Mouse (Mus musculus) lung, embryonic 15.5 days (tissue): ENCODE results near the gene Ptpn18. TPM values are rescaled to one million over a fixed set of nuclear protein-coding genes. Genes with fewer than 3 reads are reported as not detected.
"Not testable (repeated sequence)": the region's sequence is repeated elsewhere in the genome, so short reads cannot be mapped to it uniquely, and the experiment has no call there.

Experiments
- ATAC-seq: fragments of 200-750 bp; cut with Nextera tagmentation; 2 replicates; pipeline ENCODE4 v1.8.0; 2017; ENCODE audit warnings: moderate number of reproducible peaks, borderline replicate concordance; ENCODE audit not compliant: low FRiP score, low TSS enrichment; ENCODE audit errors: extremely low read depth
- H3K27ac ChIP-seq: fragments of 300-500 bp; sonication (generic); 2 replicates; pipeline ENCODE4 v1.5.1; 2015; ENCODE audit warnings: moderate library complexity, mild to moderate bottlenecking, inconsistent platforms
- H3K27me3 ChIP-seq: fragments of 300-500 bp; sonication (generic); 2 replicates; pipeline ENCODE4 v1.6.1; 2015; ENCODE audit warnings: inconsistent platforms
- H3K36me3 ChIP-seq: fragments of 300-500 bp; sonication (generic); 2 replicates; pipeline ENCODE4 v1.6.1; 2015; ENCODE audit warnings: inconsistent platforms
- H3K4me1 ChIP-seq: fragments of 300-500 bp; sonication (generic); 2 replicates; pipeline ENCODE4 v1.6.1; 2015; ENCODE audit warnings: inconsistent platforms
- H3K4me2 ChIP-seq: fragments of 300-500 bp; sonication (generic); 2 replicates; pipeline ENCODE4 v1.6.1; 2015; ENCODE audit warnings: inconsistent platforms, mild to moderate bottlenecking, moderate library complexity
- H3K4me3 ChIP-seq: fragments of 300-500 bp; sonication (generic); 2 replicates; pipeline ENCODE4 v1.5.1; 2015; ENCODE audit warnings: mild to moderate bottlenecking, inconsistent platforms
- H3K9ac ChIP-seq: fragments of 300-500 bp; sonication (generic); 2 replicates; pipeline ENCODE4 v1.6.1; 2015; ENCODE audit warnings: inconsistent platforms
- H3K9me3 ChIP-seq: fragments of 300-500 bp; sonication (generic); 2 replicates; pipeline ENCODE4 v1.6.1; 2016; ENCODE audit warnings: inconsistent platforms
- WGBS: fragments of 180-500 bp; shearing (Covaris S2); methylation state at CpG from one replicate; pipeline ENCODE4 v1.1.7; 2015; 5-methylcytosine and 5-hydroxymethylcytosine counted together
- polyA plus RNA-seq: library from polyadenylated mRNA; unstranded; fragments of >200 nt; fragmentation: Nextera tagmentation; extraction: Ambion mirVana; gene quantifications from 2 replicates; pipeline ENCODE4 v1.2.1, GENCODE M21; 2015

Ptpn18 gene
- polyA plus RNA-seq, 1 experiment from 2014 or later: 41.4 TPM

GRCm38 (mm10) chr1:34436374-34436773 is 23.2 kb upstream of the Ptpn18 start:
- Histone ChIP-seq H3K36me3 (no peaks in the 10 kb centered on the region; the same call in 1 of the 2 replicates), H3K4me3 (no peak overlapping the region), H3K4me2 (no peak overlapping the region), H3K27me3 (no peaks in the 10 kb centered on the region), H3K4me1 (peaks cover 37% of the 10 kb centered on the region), H3K9ac (no peak overlapping the region), H3K9me3 (peaks cover 4% of the 10 kb centered on the region; the same call in 1 of the 2 replicates), H3K27ac (no peak overlapping the region)
- WGBS: 84% methylated on average over 3 of the region's 3 CpGs
- ATAC-seq: no peak

GRCm38 (mm10) chr1:34437366-34437765 is 22.2 kb upstream of the Ptpn18 start:
- not testable (repeated sequence) for H3K9ac ChIP-seq, H3K4me2 ChIP-seq, H3K27ac ChIP-seq, ATAC-seq, H3K36me3 ChIP-seq, H3K4me3 ChIP-seq, H3K27me3 ChIP-seq, H3K9me3 ChIP-seq
- H3K4me1 ChIP-seq: peaks cover 37% of the 10 kb centered on the region
- 90% methylated on average over 8 of the region's 8 CpGs for WGBS

GRCm38 (mm10) chr1:34438381-34439051 is 21.0 kb upstream of the Ptpn18 start:
- Histone ChIP-seq H3K4me2 (peak overlapping the region; percentile 69), H3K4me3 (peak overlapping the region; percentile 71), H3K4me1 (peaks cover 29% of the 10 kb centered on the region), H3K9ac (no peak overlapping the region; the same call in 1 of the 2 replicates), H3K9me3 (no peaks in the 10 kb centered on the region), H3K36me3 (peaks cover 15% of the 10 kb centered on the region), H3K27me3 (no peaks in the 10 kb centered on the region), H3K27ac (no peak overlapping the region)
- ATAC-seq: no peak
- 39% methylated on average over 14 of the region's 20 CpGs for WGBS

- peaks cover 24% of the 10 kb centered on the region for H3K36me3 ChIP-seq
- ATAC-seq: peak; percentile 96
- under 1% methylated on average over 48 of the region's 48 CpGs for WGBS
These were observed 20.2 kb upstream of the Ptpn18 start, which contains the start of the genes Ccdc115 and Imp4 for GRCm38 (mm10) chr1:34439215-34439960. TSS of gene Ccdc115 (minus strand) at chr1:34439672. TSS of gene Imp4 (plus strand) at chr1:34439851.

GRCm38 (mm10) chr1:34439961-34440630 is 19.5 kb upstream of the Ptpn18 start:
- Histone ChIP-seq H3K27ac (peak overlapping the region; percentile 69), H3K27me3 (no peaks in the 10 kb centered on the region), H3K9me3 (no peaks in the 10 kb centered on the region), H3K4me1 (peaks cover 21% of the 10 kb centered on the region), H3K4me3 (peak overlapping the region; percentile 71), H3K4me2 (peak overlapping the region; percentile 67), H3K9ac (peak overlapping the region; percentile 59), H3K36me3 (peaks cover 31% of the 10 kb centered on the region)
- WGBS: 7% methylated on average over 31 of the region's 31 CpGs
- peak; percentile 52 for ATAC-seq

More at GRCm38 (mm10) chr1:34439215-34439960, 20.2 kb upstream of the Ptpn18 start, which contains the start of the genes Ccdc115 and Imp4:
- Histone ChIP-seq H3K4me1 (peaks cover 23% of the 10 kb centered on the region), H3K27ac (peak within 1 kb of the TSS; percentile 69), H3K4me2 (peak within 1 kb of the TSS; percentile 69), H3K27me3 (no peaks in the 10 kb centered on the region), H3K4me3 (peak within 1 kb of the TSS; percentile 71), H3K9ac (peak within 1 kb of the TSS; percentile 59), H3K9me3 (no peaks in the 10 kb centered on the region)

GRCm38 (mm10) chr1:34443124-34443523 is 16.4 kb upstream of the Ptpn18 start:
- Histone ChIP-seq H3K4me3 (no peak overlapping the region), H3K4me1 (peaks cover 12% of the 10 kb centered on the region), H3K9ac (no peak overlapping the region), H3K9me3 (no peaks in the 10 kb centered on the region), H3K27ac (no peak overlapping the region), H3K27me3 (no peaks in the 10 kb centered on the region), H3K36me3 (peaks cover 46% of the 10 kb centered on the region), H3K4me2 (no peak overlapping the region)
- 87% methylated on average over 6 of the region's 6 CpGs for WGBS
- ATAC-seq: no peak

- Histone ChIP-seq H3K4me3 (no peak overlapping the region), H3K27ac (no peak overlapping the region), H3K9me3 (no peaks in the 10 kb centered on the region), H3K27me3 (peaks cover 31% of the 10 kb centered on the region), H3K4me1 (peaks cover 9% of the 10 kb centered on the region; the same call in 1 of the 2 replicates), H3K9ac (no peak overlapping the region), H3K36me3 (no peaks in the 10 kb centered on the region), H3K4me2 (no peak overlapping the region)
- 31% methylated on average over 8 of the region's 8 CpGs for WGBS
- no peak for ATAC-seq
These were observed 1.1 kb upstream of the Ptpn18 start for GRCm38 (mm10) chr1:34458431-34458830.

- ATAC-seq: no peak; the same call in 1 of the 2 replicates
- peak overlapping the region; percentile 27 for H3K27ac ChIP-seq
These were observed 489 bp downstream of the Ptpn18 start for GRCm38 (mm10) chr1:34460061-34460441.

GRCm38 (mm10) chr1:34462766-34463165 is 3.2 kb downstream of the Ptpn18 start:
- Histone ChIP-seq H3K36me3 (no peaks in the 10 kb centered on the region), H3K4me1 (peaks cover 11% of the 10 kb centered on the region), H3K9ac (no peak overlapping the region), H3K4me2 (no peak overlapping the region), H3K9me3 (no peaks in the 10 kb centered on the region), H3K27me3 (peaks cover 29% of the 10 kb centered on the region), H3K4me3 (no peak overlapping the region), H3K27ac (no peak overlapping the region)
- ATAC-seq: no peak
- WGBS: 21% methylated on average over 6 of the region's 7 CpGs

More at GRCm38 (mm10) chr1:34460061-34460441, 489 bp downstream of the Ptpn18 start:
- H3K9me3 ChIP-seq: no peaks in the 10 kb centered on the region
- peak overlapping the region; percentile 38 for H3K9ac ChIP-seq
- H3K4me2 ChIP-seq: peak overlapping the region; percentile 73
- peaks cover 9% of the 10 kb centered on the region; the same call in 1 of the 2 replicates for H3K4me1 ChIP-seq
- no peaks in the 10 kb centered on the region for H3K36me3 ChIP-seq
- peaks cover 31% of the 10 kb centered on the region for H3K27me3 ChIP-seq
- WGBS: 1% methylated on average over 15 of the region's 15 CpGs
- H3K4me3 ChIP-seq: peak overlapping the region; percentile 46

- H3K4me1 ChIP-seq: peaks cover 14% of the 10 kb centered on the region
- no peaks in the 10 kb centered on the region for H3K9me3 ChIP-seq
- 83% methylated on average over 8 of the region's 8 CpGs for WGBS
- H3K4me2 ChIP-seq: no peak overlapping the region
- no peak for ATAC-seq
- H3K9ac ChIP-seq: no peak overlapping the region
- no peaks in the 10 kb centered on the region for H3K36me3 ChIP-seq
- H3K27me3 ChIP-seq: peaks cover 15% of the 10 kb centered on the region
- H3K4me3 ChIP-seq: no peak overlapping the region
- H3K27ac ChIP-seq: no peak overlapping the region
These were observed 4.8 kb downstream of the Ptpn18 start for GRCm38 (mm10) chr1:34464310-34464817.

GRCm38 (mm10) chr1:34465445-34465844 is 5.9 kb downstream of the Ptpn18 start:
- Histone ChIP-seq H3K9ac (no peak overlapping the region), H3K9me3 (no peaks in the 10 kb centered on the region), H3K27ac (no peak overlapping the region), H3K4me1 (peaks cover 8% of the 10 kb centered on the region), H3K36me3 (no peaks in the 10 kb centered on the region), H3K27me3 (peaks cover 7% of the 10 kb centered on the region), H3K4me3 (no peak overlapping the region), H3K4me2 (no peak overlapping the region)
- WGBS: 55% methylated on average over 6 of the region's 6 CpGs
- no peak for ATAC-seq
